ENCODE assay signal across 8 mouse cellular contexts in genomic region chr5:106825301-106825853, GRCm38 (mm10).
DNase-seq lines count a peak whose midpoint lies in the region; ATAC-seq and TF ChIP-seq lines count a peak whose summit lies in the region.

No protein-coding gene starts in this region.

- peak overlapping the region; percentile 69 for H3K4me2 ChIP-seq in kidney, embryonic 14.5 days (replicated peaks; ENCODE audit: low read depth, low read length)

- no peak for TF ChIP-seq CTCF in cortical plate, adult 2 months (IDR thresholded peaks at IDR 0.05; ENCODE audit: extremely low read depth, insufficient read depth, low read length)

- 7% methylated on average over 19 of the region's 19 CpGs for WGBS in kidney, embryonic 14.5 days

- ATAC-seq in kidney, embryonic 14.5 days (ENCODE audit: low FRiP score, low TSS enrichment): peak; percentile 75

- intact Hi-C loops in heart, postnatal 10 days (cut with DNase I): no loop called here
- intact Hi-C loops in left cerebral cortex, postnatal 14 days (cut with DNase I): no loop called here

- TF ChIP-seq POLR2A in cortical plate, adult 2 months (IDR thresholded peaks at IDR 0.05; ENCODE audit: extremely low read depth, insufficient read depth, low read length): no peak

- H3K4me3 ChIP-seq in kidney, embryonic 14.5 days (ENCODE audit: low read length): peak overlapping the region; percentile 37
- peak overlapping the region; percentile 34 for H3K4me3 ChIP-seq in cortical plate, adult 2 months (ENCODE audit: insufficient read depth, low read length)
- peak overlapping the region; percentile 86 for H3K4me3 ChIP-seq in megakaryocyte, embryonic 14.5 days (replicated peaks)

- H3K4me1 ChIP-seq in kidney, embryonic 14.5 days (ENCODE audit: control insufficient read depth, insufficient read depth, low read length): no peaks in the 10 kb centered on the region
- no peaks in the 10 kb centered on the region; the same call in 1 of the 2 replicates for H3K4me1 ChIP-seq in cortical plate, adult 2 months (ENCODE audit: control insufficient read depth, insufficient read depth, low read length)
- H3K4me1 ChIP-seq in megakaryocyte, embryonic 14.5 days: peaks cover 16% of the 10 kb centered on the region

- H3K27ac ChIP-seq in kidney, embryonic 14.5 days (ENCODE audit: low read depth, low read length): no peak overlapping the region
- no peak overlapping the region for H3K27ac ChIP-seq in cortical plate, adult 2 months (ENCODE audit: insufficient read depth, low read length)

- peaks cover 4% of the 10 kb centered on the region; the same call in 1 of the 2 replicates for H3K27me3 ChIP-seq in kidney, embryonic 14.5 days (ENCODE audit: control insufficient read depth, insufficient read depth, low read length)
- peaks cover 37% of the 10 kb centered on the region for H3K27me3 ChIP-seq in megakaryocyte, embryonic 14.5 days (replicated peaks)

- no peak for DNase-seq in kidney, adult 11 months
- DNase-seq in heart, postnatal 10 days: peak; percentile 7 to 21
- DNase-seq in left cerebral cortex, postnatal 14 days (ENCODE audit: low spot score in 2 of 2): peak; percentile 36 to 53
- DNase-seq in right cerebral cortex, postnatal 10 days (ENCODE audit: low spot score in 2 of 2): peak; percentile 49 to 55
- DNase-seq in urinary bladder, adult 2 months (ENCODE audit: low spot score): no peak

- H3K36me3 ChIP-seq in kidney, embryonic 14.5 days (ENCODE audit: control insufficient read depth, insufficient read depth, low read length): no peaks in the 10 kb centered on the region
- H3K36me3 ChIP-seq in megakaryocyte, embryonic 14.5 days (replicated peaks; ENCODE audit: low read length): no peaks in the 10 kb centered on the region

- peak overlapping the region; percentile 40 for H3K9ac ChIP-seq in kidney, embryonic 14.5 days (ENCODE audit: low read depth, low read length)

- no peaks in the 10 kb centered on the region for H3K9me3 ChIP-seq in kidney, embryonic 14.5 days (ENCODE audit: control insufficient read depth, low read length)
- H3K9me3 ChIP-seq in megakaryocyte, embryonic 14.5 days: peaks cover 8% of the 10 kb centered on the region

Comparison
In these comparisons a context has a peak if more than half of its experiments do, and no peak if none do; other contexts are left out.
1. H3K4me3 ChIP-seq: peak in every context shown above with its lines; median percentile 86 in megakaryocyte, embryonic 14.5 days; 37 in kidney, embryonic 14.5 days; 34 in cortical plate, adult 2 months.
2. DNase-seq: peak in heart, postnatal 10 days (2 of 2), left cerebral cortex, postnatal 14 days (2 of 2) and right cerebral cortex, postnatal 10 days (2 of 2); none in kidney, adult 11 months (single experiment) and urinary bladder, adult 2 months (single experiment).